Mouse (Mus musculus) spleen, postnatal 10 days (tissue): Measurements from ENCODE around the gene Pkp2.
"Not testable (repeated sequence)": the region's sequence is repeated elsewhere in the genome, so short reads cannot be mapped to it uniquely, and the experiment has no call there.

Experiments used
- DNase-seq, 2 experiments: peaks; one replicate each; pipeline ENCODE4 v3.0.0; 2021 to 2022; ENCODE audit warnings: low spot score in 2 of 2

Gene Pkp2

GRCm38 (mm10) chr16:16213079-16213760, at the start of gene Pkp2:
Gene Pkp2 (plus strand): TSS chr16:16213318.
- DNase-seq, result peak; percentile 12 to 51

GRCm38 (mm10) chr16:16197374-16197773, 15.7 kb upstream of the Pkp2 start:
- peak in 1 of 2 experiments; percentile 15 for DNase-seq

GRCm38 (mm10) chr16:16201991-16202390, 11.1 kb upstream of the Pkp2 start:
- peak in 1 of 2 experiments; percentile 26 for DNase-seq

GRCm38 (mm10) chr16:16204648-16205047, 8.5 kb upstream of the Pkp2 start:
- no peak for DNase-seq

- no peak for DNase-seq
These were observed 417 bp upstream of the Pkp2 start for GRCm38 (mm10) chr16:16212723-16213078.

- DNase-seq, result no peak
These were observed 715 bp downstream of the Pkp2 start for GRCm38 (mm10) chr16:16213761-16214305.

- DNase-seq, result no peak
These were observed 2.7 kb downstream of the Pkp2 start for GRCm38 (mm10) chr16:16215645-16216387.

GRCm38 (mm10) chr16:16216934-16217333, 3.8 kb downstream of the Pkp2 start:
- no peak for DNase-seq

- no peak for DNase-seq
These were observed 6.7 kb downstream of the Pkp2 start for GRCm38 (mm10) chr16:16219835-16220234.

- no peak for DNase-seq
These were observed 9.5 kb downstream of the Pkp2 start for GRCm38 (mm10) chr16:16222651-16223050.

GRCm38 (mm10) chr16:16224506-16224924, 11.4 kb downstream of the Pkp2 start:
- no peak for DNase-seq

- peak in 1 of 2 experiments; percentile 10 for DNase-seq
These were observed 12.7 kb downstream of the Pkp2 start for GRCm38 (mm10) chr16:16225828-16226227.

GRCm38 (mm10) chr16:16230439-16230838, 17.3 kb downstream of the Pkp2 start:
- no peak for DNase-seq

GRCm38 (mm10) chr16:16233919-16234318, 20.8 kb downstream of the Pkp2 start:
- DNase-seq, result no peak

GRCm38 (mm10) chr16:16236681-16237080, 23.6 kb downstream of the Pkp2 start:
- not testable (repeated sequence) for DNase-seq

- no peak for DNase-seq
These were observed 25.2 kb downstream of the Pkp2 start for GRCm38 (mm10) chr16:16238356-16238755.

- no peak for DNase-seq
These were observed 31.6 kb downstream of the Pkp2 start for GRCm38 (mm10) chr16:16244711-16245110.

GRCm38 (mm10) chr16:16250470-16250869, 37.4 kb downstream of the Pkp2 start:
- DNase-seq, result no peak

GRCm38 (mm10) chr16:16253326-16254074, 40.4 kb downstream of the Pkp2 start:
- no peak for DNase-seq

- no peak for DNase-seq
These were observed 42.1 kb downstream of the Pkp2 start for GRCm38 (mm10) chr16:16255217-16255616.

GRCm38 (mm10) chr16:16255874-16256273, 42.8 kb downstream of the Pkp2 start:
- no peak for DNase-seq

- DNase-seq, result no peak
These were observed 43.6 kb downstream of the Pkp2 start for GRCm38 (mm10) chr16:16256672-16257071.
